Mouse (Mus musculus): ENCODE results near the gene Stk19. TPM values are rescaled to one million over a fixed set of nuclear protein-coding genes. Genes with fewer than 3 reads are reported as not detected.
"Not testable (repeated sequence)": the region's sequence is repeated elsewhere in the genome, so short reads cannot be mapped to it uniquely, and the experiment has no call there.

Stk19 gene
- polyA plus RNA-seq, 1 experiment from 2014 or later: 24.7 TPM

DNA sequence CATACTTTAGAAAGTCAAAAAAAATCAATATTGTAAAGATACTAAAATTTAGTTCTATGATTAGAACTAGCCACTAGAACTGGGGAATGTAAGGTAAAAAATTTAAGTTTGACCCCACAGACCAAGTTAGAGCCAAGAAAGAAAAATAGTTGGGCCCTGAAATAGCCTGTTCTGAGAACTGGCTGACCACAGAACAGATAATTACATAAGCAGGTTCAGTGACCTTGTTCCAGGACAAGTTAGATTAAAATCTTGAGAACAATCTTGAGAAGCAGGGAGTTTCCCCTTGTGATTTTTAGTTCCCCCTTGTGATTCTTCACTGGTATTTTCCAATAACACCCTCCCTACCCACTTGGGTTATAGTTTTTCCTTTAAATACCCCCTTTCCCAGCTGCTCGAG lies 6.0 kb downstream of the Stk19 start:
- DNase-seq (ENCODE audit: low spot score); H3K4me2 ChIP-seq (ENCODE audit: low read depth); H3K4me1 ChIP-seq (ENCODE audit: control insufficient read depth, insufficient read depth, low read length); H3K9ac ChIP-seq (ENCODE audit: low read length); H3K4me3 ChIP-seq (ENCODE audit: low read depth, low read length); H3K9me3 ChIP-seq (ENCODE audit: control insufficient read depth, low read length); H3K27ac ChIP-seq (ENCODE audit: low read depth, low read length); ATAC-seq (ENCODE audit: insufficient read depth, low FRiP score, low TSS enrichment); H3K36me3 ChIP-seq (ENCODE audit: control insufficient read depth, insufficient read depth, low read length); H3K27me3 ChIP-seq (ENCODE audit: control insufficient read depth, insufficient read depth, low read length): not testable (repeated sequence)
- 90% methylated on average over 1 of the region's 1 CpGs for WGBS

DNA sequence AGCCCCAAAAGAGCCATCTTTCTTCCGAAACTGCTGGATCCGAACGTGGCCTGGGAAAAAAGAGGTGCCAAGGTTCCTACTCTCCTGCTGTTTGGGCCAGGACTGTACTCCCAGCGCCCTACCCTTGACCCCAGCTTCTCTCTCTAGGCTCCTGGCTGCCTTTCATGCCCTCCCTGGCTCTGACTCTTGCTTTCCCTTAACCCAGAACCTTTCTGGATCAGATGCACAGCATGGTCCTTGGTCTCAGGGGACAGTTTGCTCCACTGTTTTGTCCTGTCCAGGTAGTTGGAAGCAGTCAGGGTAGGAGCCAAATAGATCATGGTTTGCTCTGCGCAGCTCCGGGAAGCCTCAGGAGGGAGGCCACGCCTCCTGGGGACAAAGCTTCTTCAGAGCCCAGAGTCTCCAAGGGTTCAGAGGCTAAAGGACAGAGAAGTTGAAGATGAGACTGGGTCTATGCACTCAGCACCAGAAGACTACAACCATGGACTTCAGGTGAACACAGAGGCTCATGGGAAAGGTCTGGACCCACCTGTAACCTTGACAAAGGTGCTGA lies 21.9 kb downstream of the Stk19 start:
- ATAC-seq (ENCODE audit: insufficient read depth, low FRiP score, low TSS enrichment) (no peak), DNase-seq (ENCODE audit: low spot score) (no peak)
- Histone ChIP-seq H3K27me3 (ENCODE audit: control insufficient read depth, insufficient read depth, low read length) (no peaks in the 10 kb centered on the region), H3K4me1 (ENCODE audit: control insufficient read depth, insufficient read depth, low read length) (no peaks in the 10 kb centered on the region), H3K9ac (ENCODE audit: low read length) (no peak overlapping the region), H3K36me3 (ENCODE audit: control insufficient read depth, insufficient read depth, low read length) (no peaks in the 10 kb centered on the region), H3K9me3 (ENCODE audit: control insufficient read depth, low read length) (no peaks in the 10 kb centered on the region), H3K4me2 (ENCODE audit: low read depth) (no peak overlapping the region), H3K4me3 (ENCODE audit: low read depth, low read length) (no peak overlapping the region), H3K27ac (ENCODE audit: low read depth, low read length) (no peak overlapping the region)
- WGBS: 81% methylated on average over 7 of the region's 7 CpGs

DNA sequence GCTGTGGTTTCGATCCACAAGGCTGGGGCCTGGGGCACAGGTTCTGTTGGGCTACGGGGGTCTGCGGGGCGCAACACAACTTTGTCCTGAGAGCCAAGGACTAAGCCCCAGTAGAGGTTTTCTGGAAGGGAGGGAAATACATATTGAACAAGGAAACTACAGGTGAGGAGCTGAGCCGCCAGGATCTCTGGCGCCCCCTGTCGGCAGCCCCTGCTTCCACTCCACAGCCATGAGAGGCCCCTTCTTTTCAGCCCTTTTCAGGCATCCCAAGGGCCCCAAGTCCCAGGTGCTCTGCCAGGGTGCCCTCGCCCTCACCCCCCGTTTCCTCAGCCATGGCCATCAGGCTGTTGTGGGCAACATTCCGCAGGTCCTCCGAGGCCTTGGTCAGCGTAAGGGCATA lies 23.0 kb downstream of the Stk19 start:
- not testable (repeated sequence) for H3K27me3 ChIP-seq (ENCODE audit: control insufficient read depth, insufficient read depth, low read length); H3K9me3 ChIP-seq (ENCODE audit: control insufficient read depth, low read length); H3K4me1 ChIP-seq (ENCODE audit: control insufficient read depth, insufficient read depth, low read length); H3K36me3 ChIP-seq (ENCODE audit: control insufficient read depth, insufficient read depth, low read length); H3K9ac ChIP-seq (ENCODE audit: low read length); ATAC-seq (ENCODE audit: insufficient read depth, low FRiP score, low TSS enrichment); H3K4me2 ChIP-seq (ENCODE audit: low read depth); H3K4me3 ChIP-seq (ENCODE audit: low read depth, low read length); H3K27ac ChIP-seq (ENCODE audit: low read depth, low read length)
- WGBS: 62% methylated on average over 12 of the region's 12 CpGs
- DNase-seq (ENCODE audit: low spot score): peak; percentile 42

DNA sequence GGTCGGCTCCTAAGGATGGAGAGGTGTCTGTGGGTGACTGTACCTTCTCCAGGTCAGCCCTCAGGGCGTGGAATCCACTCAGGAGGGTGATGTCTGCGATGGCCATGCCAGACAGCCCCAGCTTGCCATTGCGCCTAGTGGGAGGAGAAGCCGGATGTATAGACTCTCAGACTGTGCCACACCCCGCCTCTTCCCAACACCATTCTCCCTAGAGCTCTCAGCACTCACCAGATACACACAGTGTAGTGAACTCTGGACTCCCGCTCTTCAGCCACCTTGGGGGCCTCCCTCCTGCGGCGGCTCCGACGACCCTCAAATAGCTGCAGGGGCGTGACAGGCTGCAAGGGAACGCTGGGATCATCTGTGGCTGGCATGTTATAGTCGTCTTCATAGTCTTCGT lies 25.5 kb downstream of the Stk19 start:
- H3K27me3 ChIP-seq (ENCODE audit: control insufficient read depth, insufficient read depth, low read length): no peaks in the 10 kb centered on the region
- WGBS: 72% methylated on average over 15 of the region's 15 CpGs
- H3K9me3 ChIP-seq (ENCODE audit: control insufficient read depth, low read length): no peaks in the 10 kb centered on the region
- H3K27ac ChIP-seq (ENCODE audit: low read depth, low read length): no peak overlapping the region
- no peak overlapping the region for H3K4me3 ChIP-seq (ENCODE audit: low read depth, low read length)
- H3K4me1 ChIP-seq (ENCODE audit: control insufficient read depth, insufficient read depth, low read length): no peaks in the 10 kb centered on the region
- H3K36me3 ChIP-seq (ENCODE audit: control insufficient read depth, insufficient read depth, low read length): no peaks in the 10 kb centered on the region
- DNase-seq (ENCODE audit: low spot score) (no peak), ATAC-seq (ENCODE audit: insufficient read depth, low FRiP score, low TSS enrichment) (no peak)
- no peak overlapping the region for H3K4me2 ChIP-seq (ENCODE audit: low read depth)
- no peak overlapping the region for H3K9ac ChIP-seq (ENCODE audit: low read length)

DNA sequence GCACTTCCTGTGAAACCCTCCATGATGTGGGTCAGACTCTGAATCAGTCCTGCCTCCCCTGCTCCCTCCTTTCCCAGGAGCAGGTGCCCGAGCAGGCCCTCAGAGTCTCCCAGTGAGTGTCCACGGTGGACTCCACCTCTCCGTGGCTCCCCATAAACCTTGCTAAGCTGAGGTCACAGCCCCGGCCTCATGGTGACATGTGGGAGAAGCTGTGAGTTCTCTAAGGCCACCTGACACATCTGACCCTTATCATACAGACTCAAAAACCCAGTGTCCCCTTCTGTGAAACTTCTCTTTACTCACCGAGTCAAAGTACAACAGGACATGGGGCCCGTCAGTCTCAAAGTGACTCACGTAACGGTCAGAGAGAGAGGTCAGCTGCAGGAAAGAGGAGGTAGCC lies 25.9 kb downstream of the Stk19 start:
- not testable (repeated sequence) for H3K36me3 ChIP-seq (ENCODE audit: control insufficient read depth, insufficient read depth, low read length); H3K4me2 ChIP-seq (ENCODE audit: low read depth); H3K27ac ChIP-seq (ENCODE audit: low read depth, low read length); H3K4me1 ChIP-seq (ENCODE audit: control insufficient read depth, insufficient read depth, low read length); H3K4me3 ChIP-seq (ENCODE audit: low read depth, low read length); DNase-seq (ENCODE audit: low spot score); ATAC-seq (ENCODE audit: insufficient read depth, low FRiP score, low TSS enrichment); H3K27me3 ChIP-seq (ENCODE audit: control insufficient read depth, insufficient read depth, low read length); H3K9me3 ChIP-seq (ENCODE audit: control insufficient read depth, low read length); H3K9ac ChIP-seq (ENCODE audit: low read length)
- WGBS: 84% methylated on average over 8 of the region's 8 CpGs

DNA sequence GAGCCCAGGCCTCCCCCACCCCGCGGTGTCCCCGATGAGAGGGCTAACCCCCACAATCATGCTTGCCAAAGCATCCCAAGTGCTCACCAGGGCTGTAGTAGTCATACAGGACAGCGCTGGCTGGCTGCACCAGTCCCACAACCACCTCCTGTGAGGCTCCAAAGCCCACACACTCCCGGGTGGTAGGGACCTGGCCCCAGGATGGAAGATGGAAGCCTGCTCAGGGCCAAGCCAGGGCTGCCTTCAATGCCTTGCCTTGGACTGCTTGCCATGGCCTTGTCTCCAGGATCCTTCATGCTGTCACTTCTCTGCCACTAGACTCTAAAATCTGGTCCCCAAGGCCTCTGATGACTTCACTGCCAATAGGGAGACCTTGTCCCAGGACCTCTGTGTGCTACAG lies 26.3 kb downstream of the Stk19 start:
- WGBS: 86% methylated on average over 5 of the region's 5 CpGs
- H3K4me3 ChIP-seq (ENCODE audit: low read depth, low read length): not testable (repeated sequence)

DNA sequence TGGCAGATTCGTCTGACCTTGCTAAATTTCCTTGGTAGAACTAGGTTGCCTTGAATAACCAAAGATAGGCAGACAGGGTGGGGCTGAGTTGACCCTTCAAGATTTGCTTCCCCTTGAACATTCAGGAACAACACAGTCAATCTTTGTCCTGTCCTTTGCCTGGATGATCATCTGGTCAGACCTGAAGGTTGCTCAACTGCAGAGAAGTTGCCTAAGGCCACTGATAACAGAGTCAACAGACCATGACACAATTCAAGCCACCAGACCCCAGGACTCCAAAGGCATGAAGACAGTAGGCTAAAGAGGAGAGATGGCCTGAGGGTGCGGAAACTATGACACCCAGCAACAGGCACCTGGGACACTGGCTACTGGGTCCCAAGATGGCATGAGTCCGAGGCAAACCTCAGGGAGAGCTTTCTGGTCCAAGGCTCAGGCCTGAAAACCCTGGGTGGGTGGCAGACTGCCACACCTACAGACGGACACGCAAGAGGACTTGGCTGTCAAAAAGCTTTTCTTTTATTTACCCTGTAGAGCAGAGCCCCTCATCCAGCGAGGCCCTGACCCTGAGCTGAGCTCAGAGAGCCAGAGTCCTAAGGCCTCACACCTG lies 28.0 kb downstream of the Stk19 start:
- Histone ChIP-seq H3K9me3 (ENCODE audit: control insufficient read depth, low read length) (no peaks in the 10 kb centered on the region), H3K4me2 (ENCODE audit: low read depth) (no peak overlapping the region), H3K4me1 (ENCODE audit: control insufficient read depth, insufficient read depth, low read length) (no peaks in the 10 kb centered on the region), H3K9ac (ENCODE audit: low read length) (no peak overlapping the region), H3K27ac (ENCODE audit: low read depth, low read length) (no peak overlapping the region), H3K27me3 (ENCODE audit: control insufficient read depth, insufficient read depth, low read length) (no peaks in the 10 kb centered on the region), H3K4me3 (ENCODE audit: low read depth, low read length) (no peak overlapping the region), H3K36me3 (ENCODE audit: control insufficient read depth, insufficient read depth, low read length) (no peaks in the 10 kb centered on the region)
- WGBS: 88% methylated on average over 6 of the region's 6 CpGs
- DNase-seq (ENCODE audit: low spot score) (no peak), ATAC-seq (ENCODE audit: insufficient read depth, low FRiP score, low TSS enrichment) (no peak)

More for the DNA sequence above, 26.3 kb downstream of the Stk19 start:
- not testable (repeated sequence) for H3K4me1 ChIP-seq (ENCODE audit: control insufficient read depth, insufficient read depth, low read length); DNase-seq (ENCODE audit: low spot score); H3K4me2 ChIP-seq (ENCODE audit: low read depth); ATAC-seq (ENCODE audit: insufficient read depth, low FRiP score, low TSS enrichment); H3K27ac ChIP-seq (ENCODE audit: low read depth, low read length); H3K9me3 ChIP-seq (ENCODE audit: control insufficient read depth, low read length); H3K36me3 ChIP-seq (ENCODE audit: control insufficient read depth, insufficient read depth, low read length); H3K9ac ChIP-seq (ENCODE audit: low read length); H3K27me3 ChIP-seq (ENCODE audit: control insufficient read depth, insufficient read depth, low read length)

DNA sequence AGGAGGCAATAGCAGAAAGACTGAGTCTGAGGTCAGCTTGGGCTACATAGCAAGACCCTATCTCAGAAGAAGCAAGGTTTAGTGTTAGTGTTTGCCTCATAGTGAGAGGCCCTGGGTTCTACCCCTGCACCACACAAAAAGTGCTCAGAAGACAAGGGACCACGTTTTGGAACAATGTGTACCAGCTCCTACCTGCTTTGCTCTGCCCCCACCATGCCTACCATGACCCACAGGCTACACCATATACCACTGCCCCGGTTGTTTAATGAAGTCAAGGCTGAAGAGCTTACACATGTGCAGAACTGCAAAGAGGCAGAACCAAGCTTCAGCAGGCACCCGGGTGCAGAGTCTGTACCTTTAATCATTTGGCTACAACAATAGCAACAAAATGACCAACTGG lies 29.6 kb downstream of the Stk19 start:
- H3K4me2 ChIP-seq (ENCODE audit: low read depth): no peak overlapping the region
- no peaks in the 10 kb centered on the region for H3K36me3 ChIP-seq (ENCODE audit: control insufficient read depth, insufficient read depth, low read length)
- H3K4me1 ChIP-seq (ENCODE audit: control insufficient read depth, insufficient read depth, low read length): no peaks in the 10 kb centered on the region
- H3K4me3 ChIP-seq (ENCODE audit: low read depth, low read length): no peak overlapping the region
- H3K27me3 ChIP-seq (ENCODE audit: control insufficient read depth, insufficient read depth, low read length): no peaks in the 10 kb centered on the region
- ATAC-seq (ENCODE audit: insufficient read depth, low FRiP score, low TSS enrichment): no peak
- H3K27ac ChIP-seq (ENCODE audit: low read depth, low read length): no peak overlapping the region
- no peak for DNase-seq (ENCODE audit: low spot score)
- H3K9me3 ChIP-seq (ENCODE audit: control insufficient read depth, low read length): no peaks in the 10 kb centered on the region
- WGBS: 65% methylated on average over 3 of the region's 3 CpGs
- no peak overlapping the region for H3K9ac ChIP-seq (ENCODE audit: low read length)

DNA sequence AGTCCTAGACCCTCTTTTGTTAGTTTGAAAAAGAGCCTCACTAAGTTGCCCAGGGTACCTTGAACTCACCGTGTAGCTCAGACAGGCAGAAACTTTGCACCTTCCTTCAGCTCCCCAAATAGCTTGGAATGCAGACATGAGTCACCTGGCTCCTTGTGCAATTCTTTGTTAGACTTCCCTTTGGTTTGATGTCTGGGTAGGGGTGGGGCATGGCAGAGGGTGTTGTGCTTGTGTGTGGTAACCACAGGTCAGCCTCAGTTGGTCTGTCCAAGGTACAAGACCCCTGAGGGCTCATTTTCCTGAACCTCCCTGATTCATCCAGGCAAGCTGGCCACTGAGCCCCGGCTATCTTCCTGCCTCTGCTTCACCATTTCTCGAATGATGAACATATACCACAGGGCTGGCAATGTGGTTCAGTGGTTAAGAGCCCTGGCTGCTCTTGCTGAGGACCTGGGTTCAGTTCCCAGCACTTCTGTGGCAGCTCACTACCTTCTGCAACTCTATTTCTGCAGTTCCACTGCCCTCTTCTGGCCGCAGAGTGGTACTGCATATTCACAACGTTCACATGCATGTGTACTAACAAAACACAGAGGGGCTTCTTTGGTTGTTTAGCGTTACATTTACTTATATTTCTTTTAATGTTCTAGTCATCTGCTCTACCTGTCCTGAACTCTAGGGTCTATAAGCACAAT lies 31.7 kb downstream of the Stk19 start:
- Histone ChIP-seq H3K9me3 (ENCODE audit: control insufficient read depth, low read length) (no peaks in the 10 kb centered on the region), H3K4me3 (ENCODE audit: low read depth, low read length) (no peak overlapping the region), H3K9ac (ENCODE audit: low read length) (no peak overlapping the region), H3K27ac (ENCODE audit: low read depth, low read length) (no peak overlapping the region), H3K36me3 (ENCODE audit: control insufficient read depth, insufficient read depth, low read length) (no peaks in the 10 kb centered on the region), H3K4me2 (ENCODE audit: low read depth) (no peak overlapping the region), H3K27me3 (ENCODE audit: control insufficient read depth, insufficient read depth, low read length) (no peaks in the 10 kb centered on the region), H3K4me1 (ENCODE audit: control insufficient read depth, insufficient read depth, low read length) (no peaks in the 10 kb centered on the region)
- 69% methylated on average over 6 of the region's 6 CpGs for WGBS
- DNase-seq (ENCODE audit: low spot score) (no peak), ATAC-seq (ENCODE audit: insufficient read depth, low FRiP score, low TSS enrichment) (no peak)

Measured in neural tube, embryonic 11.5 days (tissue).